Mouse (Mus musculus): ENCODE measurements around the gene Atf1.

Gene Atf1

GRCm38 (mm10) chr15:100215092-100215491 lies 12.5 kb upstream of the Atf1 start:
- DNase-seq (ENCODE audit: low read depth, low spot score), result no peak

DNA sequence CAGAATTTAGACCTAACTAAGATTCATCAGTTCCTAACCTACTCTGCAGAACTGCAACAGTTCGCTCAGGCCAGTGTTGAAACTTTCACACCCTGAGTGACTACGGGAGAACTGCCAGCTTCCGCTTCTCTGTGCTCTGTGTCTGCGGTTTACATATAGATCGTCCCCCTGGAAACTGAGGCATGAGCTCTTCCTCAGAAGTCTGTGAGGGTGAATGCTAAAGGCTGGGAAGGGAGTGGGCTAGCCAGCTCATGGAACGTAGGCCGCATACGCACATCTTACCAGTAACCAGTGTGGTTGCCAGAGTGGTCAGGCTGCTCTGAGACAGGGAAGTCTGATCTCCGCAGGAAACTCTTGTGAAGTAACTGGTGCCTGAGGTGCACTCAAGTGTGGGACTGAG lies 11.4 kb upstream of the Atf1 start:
- DNase-seq (ENCODE audit: low read depth, low spot score), result no peak

DNA sequence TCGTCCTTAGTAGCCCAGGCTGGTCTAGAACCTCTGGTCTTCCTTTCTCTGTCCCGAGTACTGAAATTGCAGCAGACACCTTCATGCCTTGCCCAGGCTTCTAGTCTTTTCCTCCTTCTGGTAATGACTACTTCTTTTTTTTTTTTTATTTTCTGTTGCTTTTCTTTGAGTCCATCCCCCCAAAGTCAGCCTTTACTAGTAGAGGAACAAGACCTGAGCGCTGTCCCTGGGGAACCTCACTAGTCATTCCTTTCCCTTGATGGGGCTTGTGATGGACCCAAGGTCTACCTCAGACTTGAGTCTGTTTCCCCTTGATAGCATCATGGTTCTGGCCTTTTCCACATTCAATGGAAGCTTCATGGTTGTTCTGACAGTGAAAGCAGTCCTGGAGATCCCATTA lies 9.6 kb upstream of the Atf1 start:
- no peak for DNase-seq (ENCODE audit: low read depth, low spot score)

DNA sequence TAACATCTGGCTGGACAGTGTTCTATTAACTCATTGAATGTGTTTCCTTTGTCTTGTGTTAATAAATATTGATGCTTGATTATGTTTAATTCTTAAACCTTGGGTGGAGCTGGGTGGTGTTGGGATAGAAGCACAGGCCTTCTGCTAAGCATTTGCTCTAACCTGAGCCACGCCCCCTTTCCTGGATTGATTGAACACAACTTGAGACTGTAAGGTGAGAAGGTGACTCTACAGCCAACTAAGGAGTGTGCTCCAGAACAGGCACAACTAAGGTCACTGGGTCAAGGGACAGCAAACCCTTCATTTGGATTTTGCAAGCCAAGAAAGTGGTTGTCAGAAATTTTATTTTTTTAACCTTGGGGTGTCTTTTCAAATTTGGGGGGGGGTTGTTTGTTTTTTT lies 8.2 kb upstream of the Atf1 start:
- peak; percentile 53 for DNase-seq (ENCODE audit: low read depth, low spot score)

DNA sequence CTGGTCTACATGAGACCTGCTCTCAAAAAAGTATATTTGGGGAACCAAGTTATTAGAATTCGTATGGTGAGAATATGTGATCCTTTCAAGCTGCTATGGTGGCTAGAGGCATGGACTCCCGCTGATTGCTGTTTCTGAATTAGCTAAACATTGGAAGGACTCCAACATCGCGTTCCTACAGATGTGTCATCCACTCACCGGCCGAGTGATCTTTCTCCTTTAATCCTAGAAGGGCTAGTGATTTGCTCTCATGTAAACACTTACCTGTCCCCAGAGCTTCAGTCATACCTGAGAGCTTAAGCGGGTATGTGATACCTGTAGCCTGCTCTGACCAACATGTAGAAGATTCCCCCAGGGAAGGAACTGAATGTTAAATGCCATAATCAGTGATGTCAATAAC lies 6.7 kb upstream of the Atf1 start:
- DNase-seq (ENCODE audit: low read depth, low spot score), result no peak

GRCm38 (mm10) chr15:100225381-100225780 lies 2.2 kb upstream of the Atf1 start:
- DNase-seq (ENCODE audit: low read depth, low spot score), result no peak

GRCm38 (mm10) chr15:100225891-100226290 lies 1.7 kb upstream of the Atf1 start:
- no peak for DNase-seq (ENCODE audit: low read depth, low spot score)

GRCm38 (mm10) chr15:100227031-100227662 lies 472 bp upstream of the Atf1 start:
- peak; percentile 72 for DNase-seq (ENCODE audit: low read depth, low spot score)

GRCm38 (mm10) chr15:100228535-100229336 lies 1.1 kb downstream of the Atf1 start:
- no peak for DNase-seq (ENCODE audit: low read depth, low spot score)

DNA sequence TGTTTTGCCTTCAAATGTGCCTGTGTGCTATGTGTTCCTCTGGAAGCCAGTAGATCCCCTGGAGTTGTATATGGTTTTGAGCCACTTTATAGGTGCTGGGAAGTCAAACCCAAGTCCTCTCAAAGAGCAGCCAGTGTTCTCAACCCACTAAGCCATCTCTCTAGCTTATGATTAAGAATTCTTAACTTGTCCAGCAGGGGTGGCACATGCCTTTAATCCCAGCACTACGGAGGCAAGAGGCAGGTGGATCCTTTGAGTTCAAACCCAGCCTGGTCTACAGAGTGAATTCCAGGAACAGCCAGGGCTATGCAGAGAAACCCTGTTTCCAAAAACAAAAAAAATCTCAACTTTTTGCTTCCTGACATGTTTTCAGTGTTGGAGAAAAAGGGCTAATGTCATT lies 3.0 kb downstream of the Atf1 start:
- DNase-seq (ENCODE audit: low read depth, low spot score), result no peak

DNA sequence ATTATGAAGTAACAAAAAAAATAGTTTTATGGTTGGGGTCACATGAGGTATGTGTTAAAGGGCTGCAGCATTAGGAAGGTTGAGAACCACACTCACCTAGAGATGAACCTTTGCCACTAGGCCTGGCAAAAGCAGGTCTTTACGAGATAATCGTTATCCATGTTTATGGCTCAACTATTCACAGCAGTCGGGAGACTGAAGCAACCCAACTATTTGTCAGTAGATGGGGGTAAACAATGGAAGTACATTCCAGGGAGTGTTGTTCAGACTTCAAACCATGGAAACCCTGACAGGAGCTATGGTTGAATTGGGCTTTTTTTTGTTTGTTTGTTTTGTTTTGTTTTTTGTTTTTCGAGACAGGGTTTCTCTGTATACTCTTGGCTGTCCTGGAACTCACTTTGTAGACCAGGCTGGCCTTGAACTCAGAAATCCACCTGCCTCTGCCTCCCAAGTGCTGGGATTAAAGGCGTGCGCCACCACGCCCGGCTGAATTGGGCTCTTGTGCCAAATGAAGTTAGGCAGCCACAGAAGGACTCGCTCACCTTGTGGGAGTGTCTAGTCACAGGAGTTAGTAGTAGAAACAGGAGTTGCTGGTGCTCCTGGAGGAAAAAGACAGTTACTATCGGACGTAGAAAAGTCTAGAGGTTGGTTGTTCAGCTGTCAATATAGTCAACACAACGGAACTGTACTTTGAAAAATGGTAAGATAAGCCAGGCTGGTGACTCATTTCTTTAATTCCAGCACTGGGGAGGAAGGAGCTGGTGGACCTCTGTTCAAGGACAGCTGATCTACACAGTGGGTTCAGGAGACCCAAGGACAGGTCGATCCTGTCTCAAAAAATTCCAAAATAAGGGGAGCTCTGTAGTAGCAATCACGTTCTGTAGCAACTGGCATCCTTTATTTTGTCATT lies 4.3 kb downstream of the Atf1 start:
- no peak for DNase-seq (ENCODE audit: low read depth, low spot score)

DNA sequence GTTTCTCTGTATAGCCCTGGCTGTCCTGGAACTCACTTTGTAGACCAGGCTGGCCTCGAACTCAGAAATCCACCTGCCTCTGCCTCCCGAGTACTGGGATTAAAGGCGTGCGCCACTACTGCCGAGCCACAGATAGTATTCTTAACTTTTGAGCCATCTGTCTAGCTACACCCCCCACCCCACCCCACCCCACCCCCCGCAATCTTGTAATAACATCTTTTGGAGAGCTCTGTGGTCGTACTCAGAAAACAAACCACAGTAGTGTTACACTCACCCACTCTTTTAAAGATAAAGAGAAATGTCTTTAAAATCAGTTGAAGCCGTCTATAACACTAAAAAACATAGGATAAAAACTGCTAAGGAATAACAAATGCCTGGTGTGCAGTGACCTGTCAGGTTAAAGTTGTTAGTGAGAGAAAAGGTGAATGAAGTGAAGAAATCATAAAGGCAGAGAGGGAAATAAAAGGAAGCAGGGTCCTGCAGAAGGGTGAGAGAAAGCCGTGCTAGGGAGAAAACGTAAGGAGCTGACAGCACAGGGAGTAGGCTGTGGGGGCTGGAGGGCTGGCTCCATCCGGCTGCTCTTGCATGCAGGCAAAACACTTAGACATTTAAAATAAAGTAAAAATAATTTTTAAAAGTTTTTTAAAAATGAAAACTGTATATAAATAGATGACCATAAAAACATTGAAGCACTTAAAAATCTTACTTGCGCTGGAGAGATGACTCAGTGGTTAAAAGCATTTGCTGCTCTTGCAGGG lies 7.8 kb downstream of the Atf1 start:
- no peak for DNase-seq (ENCODE audit: low read depth, low spot score)

GRCm38 (mm10) chr15:100236952-100237351 lies 9.3 kb downstream of the Atf1 start:
- DNase-seq (ENCODE audit: low read depth, low spot score), result no peak

- DNase-seq (ENCODE audit: low read depth, low spot score), result no peak
Observed at GRCm38 (mm10) chr15:100241780-100242179, 14.2 kb downstream of the Atf1 start.

- no peak for DNase-seq (ENCODE audit: low read depth, low spot score)
Observed at GRCm38 (mm10) chr15:100245951-100246350, 18.3 kb downstream of the Atf1 start.

- DNase-seq (ENCODE audit: low read depth, low spot score), result no peak
Observed at GRCm38 (mm10) chr15:100247296-100247695, 19.7 kb downstream of the Atf1 start.

- no peak for DNase-seq (ENCODE audit: low read depth, low spot score)
Observed at GRCm38 (mm10) chr15:100248665-100249433, 21.2 kb downstream of the Atf1 start.

GRCm38 (mm10) chr15:100251153-100251780 lies 23.6 kb downstream of the Atf1 start:
- DNase-seq (ENCODE audit: low read depth, low spot score), result no peak

- DNase-seq (ENCODE audit: low read depth, low spot score), result no peak
Observed at GRCm38 (mm10) chr15:100256386-100256785, 28.8 kb downstream of the Atf1 start.

DNA sequence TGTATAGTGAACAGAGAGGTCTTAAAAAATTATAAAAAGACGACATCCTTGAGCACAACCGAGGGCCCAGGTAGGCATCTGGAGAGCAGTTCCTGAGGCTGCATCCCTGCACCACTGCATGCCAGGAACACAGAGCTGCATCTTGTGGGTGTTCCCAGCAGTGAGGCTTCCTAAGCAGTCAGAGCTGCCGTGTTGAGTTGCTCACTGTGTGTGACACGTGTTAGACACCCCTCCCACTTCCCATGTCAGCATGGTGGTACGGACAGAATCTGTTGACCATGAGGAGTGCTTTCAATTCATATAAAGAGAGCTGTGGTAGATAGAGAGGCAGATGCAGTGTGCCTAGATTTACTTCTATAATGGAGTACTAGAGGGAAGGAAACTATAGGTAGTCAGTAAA lies 29.7 kb downstream of the Atf1 start:
- no peak for DNase-seq (ENCODE audit: low read depth, low spot score)
